Mouse (Mus musculus): ENCODE measurements at regions not wholly inside any gene's neighbourhood (a gene's known extent, or its start where the extent isn't known, plus 50 kb on each side); places are given as distances from the start of the nearest gene placed in this dataset.

DNA sequence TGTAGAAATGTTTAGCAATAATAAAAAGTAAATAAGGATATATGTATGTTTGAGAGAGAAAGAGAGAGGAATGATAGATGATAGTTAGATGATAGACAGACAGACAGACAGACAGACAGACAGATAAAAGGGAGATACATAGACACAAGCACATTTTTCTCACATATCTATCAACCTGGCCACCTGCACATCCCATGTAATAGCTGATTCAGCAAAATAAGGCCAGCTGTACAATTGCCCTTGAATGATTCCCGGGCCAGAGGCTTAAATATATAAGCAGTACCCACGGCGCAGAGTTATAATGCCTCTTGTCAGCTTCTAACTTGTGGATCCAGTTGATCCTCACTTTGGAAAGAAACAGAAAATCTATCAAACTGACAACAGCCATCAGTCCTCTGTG is 178.5 kb downstream of the Tmem114 start:
- TF ChIP-seq CTCF (IDR thresholded peaks at IDR 0.05; ENCODE audit: low read depth), result no peak

DNA sequence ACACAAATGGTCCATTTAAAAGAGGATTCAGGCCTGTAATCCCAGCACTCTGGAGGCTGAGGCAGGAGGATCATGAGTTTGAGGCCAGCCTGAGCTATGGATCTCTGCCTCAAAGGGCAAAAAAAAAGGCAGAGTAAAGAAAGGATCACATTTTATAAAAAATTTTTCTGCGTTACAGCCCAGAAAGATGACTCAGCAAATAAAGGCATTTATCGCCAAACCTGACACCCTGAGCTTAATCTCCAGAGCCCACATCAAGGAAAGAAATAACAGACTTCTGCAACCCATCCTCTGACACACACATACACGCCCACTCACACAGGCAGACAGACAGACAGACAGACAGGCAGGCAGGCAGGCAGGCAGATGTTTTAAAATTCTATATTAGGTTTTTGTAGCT is 179.3 kb downstream of the Tmem114 start:
- WGBS, result 87% methylated on average over 3 of the region's 3 CpGs
- H3K27ac ChIP-seq (ENCODE audit: low read depth, low read length), result no peak overlapping the region
- no peak for ATAC-seq
- no peak overlapping the region for H3K4me2 ChIP-seq (ENCODE audit: low read depth)
- no peaks in the 10 kb centered on the region for H3K27me3 ChIP-seq (ENCODE audit: insufficient read depth, low read length)
- TF ChIP-seq CTCF (IDR thresholded peaks at IDR 0.05; ENCODE audit: low read depth), result no peak
- DNase-seq, result no peak
- no peaks in the 10 kb centered on the region for H3K9me3 ChIP-seq (ENCODE audit: low read length)
- no peak overlapping the region for H3K9ac ChIP-seq
- no peaks in the 10 kb centered on the region for H3K4me1 ChIP-seq (ENCODE audit: insufficient read depth)
- H3K36me3 ChIP-seq (ENCODE audit: insufficient read depth), result no peaks in the 10 kb centered on the region
- H3K4me3 ChIP-seq (ENCODE audit: low read depth, low read length), result no peak overlapping the region

More for the DNA sequence above, 178.5 kb downstream of the Tmem114 start:
- Histone ChIP-seq H3K9me3 (ENCODE audit: low read length) (no peaks in the 10 kb centered on the region), H3K4me2 (ENCODE audit: low read depth) (no peak overlapping the region), H3K27me3 (ENCODE audit: insufficient read depth, low read length) (no peaks in the 10 kb centered on the region), H3K27ac (ENCODE audit: low read depth, low read length) (no peak overlapping the region), H3K9ac (no peak overlapping the region), H3K4me1 (ENCODE audit: insufficient read depth) (no peaks in the 10 kb centered on the region), H3K4me3 (ENCODE audit: low read depth, low read length) (no peak overlapping the region), H3K36me3 (ENCODE audit: insufficient read depth) (no peaks in the 10 kb centered on the region)
- ATAC-seq, result no peak
- DNase-seq, result no peak
- 93% methylated on average over 3 of the region's 3 CpGs for WGBS

DNA sequence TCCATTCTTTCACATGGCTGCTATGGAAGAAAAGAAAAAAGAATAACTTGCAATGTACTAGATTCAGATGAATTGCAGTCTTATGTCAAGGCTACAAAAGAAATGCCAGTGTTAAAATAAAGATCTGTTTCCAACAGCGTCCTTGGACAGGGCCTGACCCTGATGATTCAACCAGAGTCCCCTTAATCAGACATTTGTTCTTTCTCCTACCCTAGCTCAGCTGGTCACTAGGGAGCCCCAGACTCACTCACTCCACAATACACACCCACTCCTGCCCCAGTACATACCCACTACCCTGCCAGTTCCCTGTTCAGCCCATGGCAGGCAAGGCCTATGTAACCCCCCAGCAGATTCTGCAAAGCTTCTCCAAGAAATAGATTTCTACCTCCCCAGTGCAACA is 190.6 kb downstream of the Tmem114 start:
- no peak for ATAC-seq
- no peaks in the 10 kb centered on the region for H3K27me3 ChIP-seq (ENCODE audit: insufficient read depth, low read length)
- no peak overlapping the region for H3K9ac ChIP-seq
- no peak overlapping the region for H3K4me3 ChIP-seq (ENCODE audit: low read depth, low read length)
- H3K4me1 ChIP-seq (ENCODE audit: insufficient read depth), result no peaks in the 10 kb centered on the region
- no peak for TF ChIP-seq CTCF (IDR thresholded peaks at IDR 0.05; ENCODE audit: low read depth)
- 66% methylated on average over 1 of the region's 1 CpGs for whole genome bisulfite sequencing
- H3K9me3 ChIP-seq (ENCODE audit: low read length), result no peaks in the 10 kb centered on the region
- no peak overlapping the region for H3K4me2 ChIP-seq (ENCODE audit: low read depth)
- H3K27ac ChIP-seq (ENCODE audit: low read depth, low read length), result no peak overlapping the region
- DNase-seq, result no peak
- H3K36me3 ChIP-seq (ENCODE audit: insufficient read depth), result no peaks in the 10 kb centered on the region

GRCm38 (mm10) chr16:8232079-8232478 is 192.9 kb downstream of the Tmem114 start:
- Histone ChIP-seq H3K27me3 (ENCODE audit: insufficient read depth, low read length) (no peaks in the 10 kb centered on the region), H3K9ac (no peak overlapping the region), H3K4me3 (ENCODE audit: low read depth, low read length) (no peak overlapping the region), H3K4me2 (ENCODE audit: low read depth) (no peak overlapping the region), H3K9me3 (ENCODE audit: low read length) (no peaks in the 10 kb centered on the region), H3K27ac (ENCODE audit: low read depth, low read length) (no peak overlapping the region), H3K4me1 (ENCODE audit: insufficient read depth) (no peaks in the 10 kb centered on the region), H3K36me3 (ENCODE audit: insufficient read depth) (no peaks in the 10 kb centered on the region)
- 84% methylated on average over 4 of the region's 4 CpGs for WGBS
- ATAC-seq (no peak), DNase-seq (no peak)
- TF ChIP-seq CTCF (IDR thresholded peaks at IDR 0.05; ENCODE audit: low read depth), result no peak

GRCm38 (mm10) chr16:8223625-8224300 is 201.2 kb downstream of the Tmem114 start:
- H3K9ac ChIP-seq, result no peak overlapping the region
- H3K36me3 ChIP-seq (ENCODE audit: insufficient read depth), result no peaks in the 10 kb centered on the region
- WGBS, result 80% methylated on average over 10 of the region's 10 CpGs
- no peaks in the 10 kb centered on the region for H3K4me1 ChIP-seq (ENCODE audit: insufficient read depth)
- no peaks in the 10 kb centered on the region for H3K27me3 ChIP-seq (ENCODE audit: insufficient read depth, low read length)
- H3K4me2 ChIP-seq (ENCODE audit: low read depth), result no peak overlapping the region
- H3K9me3 ChIP-seq (ENCODE audit: low read length), result no peaks in the 10 kb centered on the region
- TF ChIP-seq CTCF (IDR thresholded peaks at IDR 0.05; ENCODE audit: low read depth), result no peak
- no peak for DNase-seq
- ATAC-seq, result no peak
- no peak overlapping the region for H3K4me3 ChIP-seq (ENCODE audit: low read depth, low read length)
- no peak overlapping the region for H3K27ac ChIP-seq (ENCODE audit: low read depth, low read length)

DNA sequence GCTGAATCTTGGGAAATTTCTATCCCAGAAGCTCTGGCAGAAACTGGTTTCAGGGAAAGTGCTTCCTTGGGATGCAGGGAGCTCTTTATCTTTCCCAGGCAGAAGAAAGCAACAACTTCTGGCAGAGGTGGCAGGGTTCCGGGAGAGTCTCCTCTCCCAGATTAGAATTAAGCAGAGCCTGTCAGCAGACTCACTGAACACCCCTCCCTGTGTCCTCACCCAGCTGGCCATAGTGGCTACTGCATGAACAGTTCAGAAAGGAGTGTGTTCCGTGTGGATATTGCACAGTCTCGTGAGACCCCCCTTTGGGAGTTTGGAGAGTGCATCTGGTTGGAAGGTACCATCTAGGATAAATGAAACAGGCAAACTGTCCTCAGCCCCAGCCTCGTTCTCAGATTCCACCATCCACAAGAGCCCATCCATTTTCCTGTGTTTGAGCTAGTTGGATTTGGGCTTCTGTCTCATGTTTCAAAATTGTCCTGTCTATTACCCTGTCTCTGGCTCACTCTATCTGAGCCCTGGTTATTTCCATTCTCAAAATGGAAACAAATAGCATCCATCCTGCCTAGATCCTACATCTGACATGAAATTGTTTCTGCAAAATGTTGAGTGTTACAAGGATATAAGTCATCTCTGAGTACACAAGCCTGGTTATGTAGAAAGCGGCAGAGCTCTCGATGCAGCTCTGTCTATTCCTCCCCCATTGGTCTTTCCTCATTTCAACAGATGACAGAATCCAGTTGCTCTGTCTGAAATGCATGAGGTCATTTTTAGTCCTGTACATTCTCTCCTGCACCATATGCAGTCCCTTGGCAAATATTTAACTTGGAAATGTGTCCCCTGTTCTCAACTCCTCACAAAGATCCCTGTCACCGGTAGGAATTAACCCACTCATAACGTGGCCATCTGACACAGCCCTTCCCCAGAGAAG is 216.4 kb downstream of the Tmem114 start:
- no peak for ATAC-seq
- peak; percentile 40 for DNase-seq
- no peak overlapping the region for H3K9ac ChIP-seq

DNA sequence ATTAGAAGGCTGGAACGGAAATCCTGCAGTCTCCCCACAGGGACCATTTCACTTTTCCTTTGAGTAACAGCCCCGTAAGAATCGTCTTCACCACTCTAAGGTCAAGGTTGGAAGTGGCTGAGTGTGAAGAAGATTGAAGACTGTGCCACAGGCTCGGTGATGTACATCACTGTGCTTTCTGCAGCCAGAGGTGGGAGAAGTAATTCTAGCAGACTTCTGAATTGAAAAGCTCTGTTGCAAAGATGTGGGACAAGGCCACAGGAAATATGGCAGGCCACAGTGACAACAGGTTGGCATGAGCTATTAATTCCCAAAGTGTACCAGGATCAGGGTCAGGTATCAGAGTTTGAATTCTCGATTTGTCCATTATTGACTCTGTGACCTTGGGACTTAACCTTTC is 219.9 kb downstream of the Tmem114 start:
- no peak for ATAC-seq
- 88% methylated on average over 5 of the region's 5 CpGs for WGBS

More for the DNA sequence above, 216.4 kb downstream of the Tmem114 start:
- WGBS, result 71% methylated on average over 8 of the region's 8 CpGs
- H3K36me3 ChIP-seq (ENCODE audit: insufficient read depth), result no peaks in the 10 kb centered on the region
- H3K4me3 ChIP-seq (ENCODE audit: low read depth, low read length), result no peak overlapping the region
- no peaks in the 10 kb centered on the region for H3K27me3 ChIP-seq (ENCODE audit: insufficient read depth, low read length)
- no peak overlapping the region; the same call in 1 of the 2 replicates for H3K27ac ChIP-seq (ENCODE audit: low read depth, low read length)
- H3K9me3 ChIP-seq (ENCODE audit: low read length), result no peaks in the 10 kb centered on the region
- no peak overlapping the region for H3K4me2 ChIP-seq (ENCODE audit: low read depth)
- no peak for TF ChIP-seq CTCF (IDR thresholded peaks at IDR 0.05; ENCODE audit: low read depth)
- no peaks in the 10 kb centered on the region for H3K4me1 ChIP-seq (ENCODE audit: insufficient read depth)

More for the DNA sequence above, 219.9 kb downstream of the Tmem114 start:
- TF ChIP-seq CTCF (IDR thresholded peaks at IDR 0.05; ENCODE audit: low read depth), result no peak
- Histone ChIP-seq H3K36me3 (ENCODE audit: insufficient read depth) (no peaks in the 10 kb centered on the region), H3K27me3 (ENCODE audit: insufficient read depth, low read length) (no peaks in the 10 kb centered on the region), H3K27ac (ENCODE audit: low read depth, low read length) (no peak overlapping the region), H3K4me1 (ENCODE audit: insufficient read depth) (no peaks in the 10 kb centered on the region), H3K9ac (no peak overlapping the region), H3K4me3 (ENCODE audit: low read depth, low read length) (no peak overlapping the region), H3K9me3 (ENCODE audit: low read length) (no peaks in the 10 kb centered on the region), H3K4me2 (ENCODE audit: low read depth) (no peak overlapping the region)
- no peak for DNase-seq

Data from forebrain, postnatal 0 days (tissue).